Mouse (Mus musculus): ENCODE data around the gene Dnhd1. TPM values are rescaled to one million over a fixed set of nuclear protein-coding genes. Genes with fewer than 3 reads are reported as not detected.

Gene Dnhd1
- total RNA-seq (2023) = 8.4 to 11.3 TPM (median 8.9 TPM) in 4 replicates

DNA sequence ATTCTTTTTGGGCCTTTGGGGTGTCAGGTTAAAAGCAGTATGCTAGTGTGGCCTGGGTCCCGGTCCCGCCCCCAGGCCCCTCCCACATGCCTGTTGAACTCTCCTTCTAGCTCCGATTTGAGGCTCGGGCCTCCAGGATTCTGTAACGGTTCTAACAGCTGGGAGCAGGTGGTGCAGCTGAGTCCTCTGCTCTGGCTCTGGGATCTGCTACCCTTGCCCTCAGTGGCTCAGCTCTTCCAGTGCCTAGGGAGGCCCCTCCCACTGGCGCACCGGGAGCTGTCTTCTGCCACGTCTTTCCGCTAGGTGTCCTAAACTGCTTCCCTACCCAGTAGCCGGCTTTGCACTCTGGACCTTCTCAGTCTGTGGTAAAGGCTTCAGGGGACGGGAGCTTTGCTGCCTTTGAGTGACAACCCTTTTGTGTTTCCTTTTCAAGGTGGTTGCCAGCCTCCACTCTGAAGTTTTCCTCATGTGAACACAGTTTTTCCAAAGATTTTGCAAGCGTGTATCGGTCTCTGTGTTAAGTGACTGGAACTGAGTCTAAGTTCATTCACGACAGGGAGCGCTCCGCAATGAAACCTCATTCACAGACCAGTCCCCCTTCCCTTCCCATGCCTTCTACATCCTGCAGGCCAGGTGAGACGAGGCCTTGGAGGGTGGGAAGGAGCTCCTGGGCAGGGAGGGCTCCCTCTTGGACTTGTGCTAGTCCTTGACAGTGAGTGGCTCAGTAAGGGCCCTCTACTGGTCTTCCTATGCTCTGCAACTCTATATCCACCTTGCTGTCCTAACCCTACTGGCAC, at the start of gene Dnhd1:
TSS of gene Dnhd1 (plus strand) at position 189 of the 797 bp plus-strand sequence.

GRCm38 (mm10) chr7:105633127-105633800, 17.4 kb upstream of the Dnhd1 start, which contains the start of gene Trim3:
TSS of gene Trim3 (minus strand) at chr7:105633571.

GRCm38 (mm10) chr7:105639756-105640155, 10.9 kb upstream of the Dnhd1 start, which contains the start of gene Timm10b:
TSS of gene Timm10b (plus strand) at chr7:105640056.

DNA sequence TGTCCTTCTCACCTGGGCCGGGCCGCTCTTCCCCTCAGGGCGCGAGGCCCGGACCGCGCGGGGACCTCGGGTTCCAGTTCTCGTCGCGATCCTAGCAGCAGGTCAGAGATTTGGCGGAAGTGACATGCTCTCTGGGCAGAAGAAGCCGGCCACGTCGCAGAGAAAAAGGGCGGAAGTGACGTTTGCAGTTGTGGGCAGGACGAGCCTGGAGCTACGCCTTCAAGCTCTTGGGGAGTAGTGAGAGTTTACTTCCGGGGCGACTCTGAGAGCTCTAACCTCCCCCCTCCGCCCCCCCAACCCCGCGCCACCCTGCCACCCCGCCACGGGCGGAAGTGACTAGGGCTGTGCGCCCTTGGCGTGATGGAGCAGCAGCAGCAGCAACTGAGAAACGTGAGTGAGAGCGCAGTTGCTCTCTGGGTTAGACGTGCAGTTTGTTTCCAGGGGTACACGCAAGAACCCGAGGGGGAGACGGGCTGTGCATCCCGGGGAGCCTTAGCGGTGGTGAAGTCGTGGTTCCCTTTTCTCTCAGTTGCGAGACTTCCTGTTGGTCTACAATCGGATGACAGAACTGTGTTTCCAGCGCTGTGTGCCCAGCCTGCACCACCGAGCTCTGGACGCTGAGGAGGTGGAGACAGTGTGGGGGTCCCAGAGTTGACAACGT, 10.3 kb upstream of the Dnhd1 start, which contains the start of the genes Arfip2 and Gm45799:
TSS of gene Arfip2 (minus strand) at position 184 of the 661 bp plus-strand sequence.
TSS of gene Gm45799 (plus strand) at position 320 of the 661 bp plus-strand sequence.

DNA sequence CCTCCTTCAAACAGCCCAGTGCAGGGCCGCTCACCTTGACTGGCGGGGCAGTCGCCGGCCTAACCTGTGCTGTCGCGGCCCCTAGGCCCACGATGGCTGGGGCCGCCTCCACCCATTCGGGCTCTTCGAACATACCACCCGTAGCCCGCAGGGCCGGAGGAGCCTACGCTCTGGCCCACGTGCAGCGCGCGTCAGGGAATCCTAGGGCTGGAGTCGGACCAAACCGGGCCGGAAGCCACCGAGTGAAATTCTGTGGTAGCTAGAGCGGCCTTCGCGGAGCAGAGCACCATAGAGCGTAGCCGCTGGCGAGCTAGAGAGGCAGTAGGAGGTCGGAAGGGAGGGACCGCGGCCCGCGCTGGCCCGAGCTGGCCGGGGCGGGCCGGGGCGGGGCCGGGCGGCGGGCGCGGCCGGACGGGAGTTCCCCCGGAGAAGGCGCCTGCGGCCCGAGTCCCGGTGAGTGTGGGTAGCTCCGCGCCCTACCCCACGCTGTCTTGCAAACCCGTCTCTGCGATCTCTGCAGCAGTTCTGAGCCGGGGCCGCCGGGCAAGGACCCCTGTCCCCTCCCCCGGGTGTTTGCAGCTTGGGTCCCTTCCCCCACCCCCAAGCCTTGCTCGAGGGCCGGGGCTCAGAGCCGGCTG, 85.8 kb downstream of the Dnhd1 start, which contains the start of gene Ilk:
TSS of gene Ilk (plus strand) at position 329 of the 638 bp plus-strand sequence.

GRCm38 (mm10) chr7:105736911-105737521, 86.4 kb downstream of the Dnhd1 start, which contains the start of gene Rrp8:
TSS of gene Rrp8 (minus strand) at chr7:105737385.

GRCm38 (mm10) chr7:105743926-105744590, 93.4 kb downstream of the Dnhd1 start, which contains the start of gene Taf10:
TSS of gene Taf10 (minus strand) at chr7:105744361.

DNA sequence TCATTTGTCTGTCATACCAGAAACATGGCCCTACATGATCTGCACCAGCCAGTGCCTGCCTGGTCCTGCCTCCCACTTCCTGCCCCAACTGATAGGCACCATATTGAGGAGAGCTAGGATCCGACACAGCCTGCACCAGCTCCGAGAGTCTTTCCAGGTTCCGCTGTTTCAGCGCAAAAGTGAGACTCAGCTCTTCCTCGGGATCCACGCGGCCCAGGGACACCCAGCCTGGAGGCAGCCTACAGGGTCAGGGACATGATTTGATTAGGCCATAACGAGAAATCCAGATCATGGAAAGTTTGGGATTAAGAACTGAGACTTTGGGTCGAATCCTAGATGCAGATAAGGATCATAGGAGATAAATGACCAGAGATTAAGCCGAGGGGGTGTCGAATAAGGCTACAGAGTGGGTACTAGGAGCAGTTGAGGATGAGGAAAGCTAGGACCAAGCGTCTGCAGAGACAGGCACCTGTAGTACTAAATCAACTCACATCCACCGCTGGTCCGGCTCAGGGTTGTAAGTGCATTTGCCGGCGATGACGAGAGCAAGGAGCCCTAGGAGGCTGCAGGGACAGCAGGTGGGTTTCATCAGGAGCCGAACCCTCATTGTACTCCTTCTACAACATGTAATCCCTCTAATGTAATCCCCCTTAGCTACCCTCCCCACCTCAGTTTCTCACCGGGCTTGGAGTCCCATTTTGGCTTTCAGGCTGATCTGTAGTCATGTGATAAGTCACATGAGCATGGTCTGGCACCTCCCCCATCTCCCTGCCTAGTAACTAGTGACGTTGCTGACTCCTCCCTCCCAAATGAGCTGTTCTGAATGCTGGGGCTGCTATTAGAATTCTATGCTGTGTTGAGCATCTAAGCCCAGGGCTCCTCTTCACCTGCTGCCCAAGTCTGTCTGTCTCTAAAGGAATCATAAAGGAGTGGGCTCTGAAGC, 101.1 kb downstream of the Dnhd1 start, which contains the start of gene Tpp1:
TSS of gene Tpp1 (minus strand) at position 745 of the 943 bp plus-strand sequence.

Other genes with a start within 250 kb of the Dnhd1 start
- gene Cnga4, start 246.3 kb upstream of the Dnhd1 start, total RNA-seq (2023) = not detected in 4 replicates
- not detected in 4 replicates for gene Cckbr, start 225.1 kb upstream of the Dnhd1 start, total RNA-seq (2023)
- not detected in 4 replicates for gene Cavin3, start 168.5 kb upstream of the Dnhd1 start, total RNA-seq (2023)
- gene Smpd1, start 96.5 kb upstream of the Dnhd1 start, total RNA-seq (2023) = 20.3 to 24.9 TPM (median 21.6 TPM) in 4 replicates
- 3.0 to 6.0 TPM (median 4.4 TPM) in 4 replicates for gene Apbb1, start 69.2 kb upstream of the Dnhd1 start, total RNA-seq (2023)
- 0.39 TPM in 2 of 4 replicates, not detected in the others for gene Hpx, start 50.7 kb upstream of the Dnhd1 start, total RNA-seq (2023)
- gene Trim3, start 17.3 kb upstream of the Dnhd1 start, total RNA-seq (2023) = 28.5 to 33.7 TPM (median 31.1 TPM) in 4 replicates
- 44.7 to 62.5 TPM (median 54.4 TPM) in 4 replicates for gene Timm10b, start 10.8 kb upstream of the Dnhd1 start, total RNA-seq (2023)
- 35.4 to 45.7 TPM (median 40.0 TPM) in 4 replicates for gene Arfip2, start 10.4 kb upstream of the Dnhd1 start, total RNA-seq (2023)
- 12.0 to 22.1 TPM (median 16.1 TPM) in 4 replicates for gene Gm45799, start 10.3 kb upstream of the Dnhd1 start, total RNA-seq (2023)
- gene Ilk, start 85.8 kb downstream of the Dnhd1 start, total RNA-seq (2023) = 72.5 to 84.4 TPM (median 74.9 TPM) in 4 replicates
- gene Rrp8, start 86.6 kb downstream of the Dnhd1 start, total RNA-seq (2023) = 21.2 to 29.2 TPM (median 24.9 TPM) in 4 replicates
- gene Taf10, start 93.5 kb downstream of the Dnhd1 start, total RNA-seq (2023) = 194 to 205 TPM (median 201 TPM) in 4 replicates
- 73.9 to 93.1 TPM (median 76.4 TPM) in 4 replicates for gene Tpp1, start 101.4 kb downstream of the Dnhd1 start, total RNA-seq (2023)
- not detected in 4 replicates for gene Dchs1, start 136.8 kb downstream of the Dnhd1 start, total RNA-seq (2023)
- gene Mrpl17, start 160.3 kb downstream of the Dnhd1 start, total RNA-seq (2023) = 40.1 to 62.5 TPM (median 46.6 TPM) in 4 replicates